8 mouse cellular contexts compared by ENCODE assay signal in the genomic region with DNA sequence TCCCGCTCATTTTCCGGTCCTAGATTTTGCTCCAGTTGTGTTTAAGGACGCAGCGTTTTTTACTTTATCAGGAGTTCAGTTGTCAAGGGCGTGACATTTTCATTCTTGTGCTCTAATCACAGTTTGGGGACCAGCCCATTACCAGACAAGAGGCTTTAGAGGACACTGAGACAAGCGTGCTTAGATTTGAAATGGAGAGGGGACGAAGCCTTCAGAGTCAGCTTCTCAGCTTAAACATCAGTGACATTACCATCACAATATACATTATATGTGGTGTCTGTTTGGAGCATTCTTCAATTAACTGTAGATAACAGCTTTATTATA. TPM values are rescaled to one million over a fixed set of nuclear protein-coding genes. Genes with fewer than 3 reads are reported as not detected.
DNase-seq lines count a peak whose midpoint lies in the region; ATAC-seq and TF ChIP-seq lines count a peak whose summit lies in the region.

No protein-coding gene starts in this region.

- DNase-seq in layer of hippocampus, adult 2 months (ENCODE audit: low spot score in 2 of 2): no peak
- no peak for DNase-seq in layer of hippocampus, postnatal 10 days (ENCODE audit: low spot score in 2 of 2)
- peak; percentile 15 for DNase-seq in c-Kit-positive CD71-positive TER-119-negative erythroid progenitor cells, embryonic 14.5 days (ENCODE audit: low read depth)
- no peak for DNase-seq in left cerebral cortex, adult 9 months (ENCODE audit: low spot score in 2 of 2)
- no peak for DNase-seq in right cerebral cortex, adult 18-20 months
- no peak for DNase-seq in adrenal gland, adult 8-10 months

- 1% methylated on average over 7 of the region's 7 CpGs for WGBS in intestine, embryonic 16.5 days
- WGBS in neural tube, embryonic 13.5 days: 2% methylated on average over 7 of the region's 7 CpGs

- H3K27ac ChIP-seq in layer of hippocampus, adult 2 months: peak overlapping the region; percentile 97
- H3K27ac ChIP-seq in intestine, embryonic 16.5 days (ENCODE audit: low read length): peak overlapping the region; percentile 95
- peak overlapping the region; percentile 91 for H3K27ac ChIP-seq in neural tube, embryonic 13.5 days (replicated peaks)

- H3K4me2 ChIP-seq in intestine, embryonic 16.5 days (ENCODE audit: low read depth, low read length): peak overlapping the region; percentile 79
- peak overlapping the region; percentile 67 for H3K4me2 ChIP-seq in neural tube, embryonic 13.5 days

- peaks cover 9% of the 10 kb centered on the region for H3K4me1 ChIP-seq in intestine, embryonic 16.5 days (ENCODE audit: control insufficient read depth, insufficient read depth, low read length)
- peaks cover 20% of the 10 kb centered on the region for H3K4me1 ChIP-seq in neural tube, embryonic 13.5 days (replicated peaks)

- ATAC-seq in intestine, embryonic 16.5 days: peak; percentile 3; the same call in 1 of the 2 replicates
- ATAC-seq in neural tube, embryonic 13.5 days (ENCODE audit: low read depth): no peak

- H3K9ac ChIP-seq in intestine, embryonic 16.5 days (ENCODE audit: low read depth, low read length): peak overlapping the region; percentile 99
- H3K9ac ChIP-seq in neural tube, embryonic 13.5 days: peak overlapping the region; percentile 97

- no peaks in the 10 kb centered on the region for H3K27me3 ChIP-seq in intestine, embryonic 16.5 days (replicated peaks; ENCODE audit: control insufficient read depth, insufficient read depth, low read length)
- no peaks in the 10 kb centered on the region for H3K27me3 ChIP-seq in neural tube, embryonic 13.5 days

- peak overlapping the region; percentile 94 for H3K4me3 ChIP-seq in layer of hippocampus, adult 2 months
- peak overlapping the region; percentile 98 for H3K4me3 ChIP-seq in intestine, embryonic 16.5 days (ENCODE audit: low read length)
- H3K4me3 ChIP-seq in neural tube, embryonic 13.5 days: peak overlapping the region; percentile 79

- H3K36me3 ChIP-seq in intestine, embryonic 16.5 days (ENCODE audit: control insufficient read depth, insufficient read depth, low read length): peaks cover 3% of the 10 kb centered on the region; the same call in 1 of the 2 replicates
- no peaks in the 10 kb centered on the region for H3K36me3 ChIP-seq in neural tube, embryonic 13.5 days

- H3K9me3 ChIP-seq in intestine, embryonic 16.5 days (ENCODE audit: control insufficient read depth, low read length): no peaks in the 10 kb centered on the region
- 0 out of 2 replicates have a peak, but pooled peaks cover 5% of the 10 kb centered on the region for H3K9me3 ChIP-seq in neural tube, embryonic 13.5 days

- TF ChIP-seq CTCF in layer of hippocampus, adult 2 months (conservative IDR thresholded peaks at IDR 0.05): no peak

RNA-seq across cellular contexts. Expression of a gene that starts 1.4 kb away (rescaled TPM):
- 10 to 100 TPM; 48.3 to 48.5 TPM for total RNA-seq in layer of hippocampus, adult 2 months (2021)
- total RNA-seq in layer of hippocampus, postnatal 10 days (2021): 10 to 100 TPM; 42.3 to 48.5 TPM
- 61.4 and 62.7 TPM in 2 replicates for polyA plus RNA-seq in intestine, embryonic 16.5 days (2015; fragmentation: Nextera tagmentation; extraction: Ambion mirVana)
- 56.5 and 57.2 TPM in 2 replicates for polyA plus RNA-seq in neural tube, embryonic 13.5 days (2015; fragmentation: Nextera tagmentation; extraction: Ambion mirVana)
- 10 to 100 TPM; 56.2 to 64.3 (median 62.2) TPM for total RNA-seq in adrenal gland, adult 8-10 months (2022)
